Mouse (Mus musculus) ovary, adult 10 weeks (tissue): Measurements from ENCODE around the gene Dctn1. TPM values are rescaled to one million over a fixed set of nuclear protein-coding genes. Genes with fewer than 3 reads are reported as not detected.

Experiments
- polyA plus RNA-seq: library from polyadenylated mRNA; stranded (reverse); fragments of 350-450 nt; fragmentation: Illumina TruSeq; extraction: RNeasy Lipid Tissue Mini Kit (QIAGEN cat#74804); gene quantifications from one replicate; pipeline ENCODE4 v1.2.3, GENCODE M21; 2014

Dctn1 gene
- polyA plus RNA-seq, result 10.8 TPM

DNA sequence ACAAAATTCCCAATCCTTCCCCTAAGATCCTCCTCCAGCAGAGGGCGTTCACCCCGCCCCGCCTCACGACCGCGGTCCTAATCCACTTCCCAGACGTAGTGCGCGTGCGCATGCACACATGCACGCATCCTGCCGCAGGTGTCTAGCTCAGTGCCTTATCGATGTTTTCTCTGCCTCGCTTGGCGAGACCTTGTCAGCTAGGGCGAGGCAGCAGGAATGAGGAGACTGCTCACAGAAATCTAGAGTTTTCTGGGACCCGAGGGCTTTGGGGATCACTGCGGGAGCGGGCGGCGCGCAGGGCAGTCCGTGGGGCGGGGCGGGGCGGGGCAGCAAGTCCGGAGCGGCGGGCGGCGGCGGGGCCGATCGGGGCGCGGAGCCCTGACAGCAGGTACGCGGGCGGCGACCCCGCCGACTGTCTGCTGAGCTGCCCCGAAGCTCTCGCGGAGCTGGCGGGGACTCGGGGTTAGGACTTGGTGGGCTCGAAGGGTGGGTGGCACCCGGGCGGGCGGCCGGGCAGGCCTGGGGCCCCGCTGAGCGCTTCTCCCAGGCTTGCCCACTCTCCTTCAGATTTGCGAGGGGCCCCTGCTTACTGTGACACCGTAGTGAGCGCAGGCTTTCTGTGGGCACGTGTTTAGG lies at the start of gene Dctn1:
Gene Dctn1 (plus strand): TSS at position 314 of the 636 bp plus-strand sequence.

DNA sequence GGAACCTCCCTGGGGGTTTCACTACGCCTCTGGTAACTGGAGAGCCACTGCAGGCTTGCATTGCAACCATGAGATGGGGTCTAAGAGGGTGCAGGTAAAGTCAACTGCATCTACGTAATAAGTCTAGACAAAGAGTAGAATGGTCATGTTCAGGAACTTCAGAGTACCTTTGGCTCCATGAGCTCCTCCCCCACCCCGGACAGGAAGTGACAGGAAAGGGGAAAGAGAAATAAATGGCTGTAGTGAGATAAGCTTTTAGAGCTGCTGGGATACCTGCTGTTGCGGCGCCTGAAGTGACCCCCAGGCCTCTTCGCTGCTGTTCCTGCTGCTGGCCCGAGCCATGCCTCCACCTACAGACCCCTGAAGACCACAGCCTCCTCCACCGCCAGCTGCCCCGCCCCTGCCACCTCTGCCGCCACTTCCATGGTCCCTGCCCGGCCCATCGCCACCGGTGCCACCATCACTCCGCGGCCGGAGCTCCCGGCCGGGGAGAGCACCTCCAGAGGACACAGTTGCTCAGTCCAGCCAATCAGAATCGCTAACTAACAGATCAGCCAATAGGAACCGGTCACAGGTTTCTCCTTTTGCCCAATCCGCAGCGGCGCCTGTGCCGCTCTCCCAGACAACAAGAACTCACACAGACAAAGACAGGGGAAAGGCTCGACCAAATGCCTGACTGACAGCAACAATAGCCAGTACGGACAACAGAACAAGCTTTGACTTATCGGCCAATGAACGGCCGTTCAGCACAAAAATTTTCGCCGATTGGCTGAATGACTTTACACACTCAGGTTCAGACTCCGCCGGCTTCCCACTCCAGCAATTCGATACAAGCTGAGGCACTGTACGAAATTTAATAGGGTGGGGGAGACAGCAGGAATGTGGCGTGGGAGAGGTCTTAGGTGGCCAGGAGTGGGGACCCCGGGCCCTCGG lies 44.5 kb upstream of the Dctn1 start, which contains the start of gene Wbp1:
Gene Wbp1 (minus strand): TSS at position 630 of the 933 bp plus-strand sequence.

DNA sequence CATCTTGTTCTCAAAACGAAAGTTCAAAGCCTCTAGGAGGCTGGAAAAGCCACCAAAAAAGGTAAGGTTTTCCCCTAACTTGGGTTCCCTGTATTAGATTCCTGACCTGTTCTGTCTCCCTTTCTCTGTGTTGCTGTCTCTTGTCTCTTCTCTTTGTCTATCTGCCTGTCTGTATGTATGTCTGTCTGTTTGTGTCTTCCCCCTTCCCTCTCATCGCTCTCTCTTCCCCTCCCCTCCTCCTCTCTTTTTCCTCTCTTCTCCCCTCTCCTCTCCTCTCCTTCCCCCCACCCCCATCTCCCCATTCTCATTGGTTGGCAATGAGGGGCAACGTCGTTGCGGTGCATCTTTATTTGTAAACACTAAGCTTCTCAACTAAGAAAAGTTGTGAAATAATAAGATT lies 40.4 kb upstream of the Dctn1 start, which contains the start of gene Ino80b:
Gene Ino80b (minus strand): TSS at position 101 of the 400 bp plus-strand sequence.

DNA sequence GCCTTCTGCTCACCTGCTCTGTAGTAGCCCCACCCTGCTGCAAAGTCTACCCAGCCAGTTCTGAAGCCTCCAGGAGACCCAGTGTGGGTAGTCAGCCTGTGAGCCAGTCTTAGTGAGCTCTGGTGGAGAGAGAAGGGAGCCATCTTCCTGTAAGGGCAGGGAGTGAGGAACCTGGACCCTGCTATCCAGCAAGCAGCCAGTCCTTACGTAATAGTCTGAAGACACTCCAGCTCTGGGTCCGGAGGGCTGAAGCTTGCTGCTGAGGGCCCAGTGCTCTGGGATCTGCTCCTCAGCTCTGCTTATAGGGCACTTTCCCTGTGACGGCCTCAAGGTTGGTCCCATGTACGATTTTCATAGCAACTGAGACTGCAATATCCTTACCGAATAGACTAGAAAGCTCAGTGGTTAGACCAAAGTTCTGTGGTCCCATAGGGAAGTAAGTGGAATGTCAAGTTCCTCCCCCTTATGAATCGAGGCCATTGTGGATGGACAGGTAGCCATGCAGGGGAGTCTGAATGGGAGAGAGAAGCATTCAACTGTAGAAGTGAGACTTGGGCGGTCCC lies 30.7 kb upstream of the Dctn1 start, which contains the start of gene Rtkn:
Gene Rtkn (plus strand): TSS at position 513 of the 563 bp plus-strand sequence.

DNA sequence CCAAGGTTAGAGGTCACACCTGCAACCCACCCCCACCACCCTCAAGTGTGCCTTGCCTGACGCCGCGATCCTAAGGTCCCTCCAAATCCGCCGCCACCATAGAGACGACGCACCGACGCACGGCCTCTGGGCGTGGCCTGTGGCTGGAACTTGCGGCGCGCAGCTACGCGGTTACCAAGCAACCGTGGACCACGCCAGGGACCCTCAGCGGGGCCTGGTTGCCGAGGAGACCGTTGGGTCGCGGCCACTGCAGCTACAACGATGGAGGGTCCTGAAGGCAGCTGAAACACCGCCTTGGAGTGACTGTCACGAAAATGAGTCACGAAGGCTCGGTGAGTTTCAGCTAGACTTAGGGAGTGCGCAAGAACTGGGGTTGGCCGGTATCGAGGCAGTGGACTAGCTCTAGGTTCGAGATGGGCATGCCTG lies 9.4 kb upstream of the Dctn1 start, which contains the start of the genes Wdr54 and 1700003E16Rik:
Gene Wdr54 (minus strand): TSS at position 139 of the 426 bp plus-strand sequence.
Gene 1700003E16Rik (plus strand): TSS at position 146 of the 426 bp plus-strand sequence.

DNA sequence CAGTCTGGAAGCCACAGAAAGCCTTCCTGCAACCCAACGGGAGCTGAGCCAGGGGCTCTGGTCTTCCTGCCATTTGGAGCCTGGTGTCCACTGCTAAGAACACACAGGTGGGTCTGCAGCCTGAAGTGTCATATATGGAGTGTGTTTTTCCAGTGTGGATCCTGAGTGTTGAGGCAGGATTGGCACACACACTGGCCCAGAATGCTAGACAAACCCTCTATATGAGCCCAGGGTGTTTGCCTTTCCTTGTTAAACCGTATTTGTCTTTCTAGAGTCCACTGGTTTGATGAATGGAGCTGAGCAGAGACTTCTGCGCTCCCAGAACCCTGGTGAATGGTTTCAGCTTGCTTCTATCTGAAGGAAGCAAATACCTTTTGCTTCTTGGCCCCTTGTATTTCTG lies 54.1 kb downstream of the Dctn1 start, which contains the start of gene Slc4a5:
Gene Slc4a5 (plus strand): TSS at position 15 of the 400 bp plus-strand sequence.

Other genes starting within 250 kb of the Dctn1 start
- gene Sema4f, start 226.2 kb upstream of the Dctn1 start, polyA plus RNA-seq, result not detected
- not detected for gene M1ap, start 219.0 kb upstream of the Dctn1 start, polyA plus RNA-seq
- not detected for gene Dok1, start 132.4 kb upstream of the Dctn1 start, polyA plus RNA-seq
- gene Loxl3, start 131.7 kb upstream of the Dctn1 start, polyA plus RNA-seq, result 3.5 TPM
- 4.6 TPM for gene Aup1, start 111.4 kb upstream of the Dctn1 start, polyA plus RNA-seq
- gene Htra2, start 110.6 kb upstream of the Dctn1 start, polyA plus RNA-seq, result 2.6 TPM
- not detected for gene Dqx1, start 108.1 kb upstream of the Dctn1 start, polyA plus RNA-seq
- gene Tlx2, start 95.6 kb upstream of the Dctn1 start, polyA plus RNA-seq, result not detected
- gene Pcgf1, start 88.1 kb upstream of the Dctn1 start, polyA plus RNA-seq, result 4.1 TPM
- not detected for gene Lbx2, start 79.6 kb upstream of the Dctn1 start, polyA plus RNA-seq
- gene Ccdc142, start 64.3 kb upstream of the Dctn1 start, polyA plus RNA-seq, result not detected
- 1.2 TPM for gene Gm42688, start 64.3 kb upstream of the Dctn1 start, polyA plus RNA-seq
- 26.1 TPM for gene Mrpl53, start 56.9 kb upstream of the Dctn1 start, polyA plus RNA-seq
- 3.6 TPM for gene Mogs, start 50.4 kb upstream of the Dctn1 start, polyA plus RNA-seq
- 1.7 TPM for gene Wbp1, start 44.4 kb upstream of the Dctn1 start, polyA plus RNA-seq
- gene Ino80b, start 40.5 kb upstream of the Dctn1 start, polyA plus RNA-seq, result not detected
- gene Rtkn, start 30.5 kb upstream of the Dctn1 start, polyA plus RNA-seq, result not detected
- gene Wdr54, start 9.5 kb upstream of the Dctn1 start, polyA plus RNA-seq, result 0.40 TPM
- not detected for gene 1700003E16Rik, start 9.5 kb upstream of the Dctn1 start, polyA plus RNA-seq
- gene Slc4a5, start 53.9 kb downstream of the Dctn1 start, polyA plus RNA-seq, result 0.34 TPM
- 7.9 TPM for gene Mthfd2, start 160.0 kb downstream of the Dctn1 start, polyA plus RNA-seq
- 248 TPM for gene Mob1a, start 160.1 kb downstream of the Dctn1 start, polyA plus RNA-seq
- gene Bola3, start 183.2 kb downstream of the Dctn1 start, polyA plus RNA-seq, result 32.9 TPM